Mouse (Mus musculus): ENCODE data around the gene Cd300e.

Cd300e gene

GRCm38 (mm10) chr11:115062077-115062476, at the start of gene Cd300e:
Cd300e (minus strand) TSS chr11:115062177.
- DNase-seq (ENCODE audit: low spot score in 2 of 2): no peak

- DNase-seq (ENCODE audit: low spot score in 2 of 2): no peak
These were observed 48.3 kb upstream of the Cd300e start for GRCm38 (mm10) chr11:115110271-115110670.

GRCm38 (mm10) chr11:115108176-115108575, 46.2 kb upstream of the Cd300e start:
- DNase-seq (ENCODE audit: low spot score in 2 of 2): no peak

- no peak for DNase-seq (ENCODE audit: low spot score in 2 of 2)
These were observed 45.5 kb upstream of the Cd300e start for GRCm38 (mm10) chr11:115107403-115107916.

GRCm38 (mm10) chr11:115106638-115107037, 44.7 kb upstream of the Cd300e start:
- no peak for DNase-seq (ENCODE audit: low spot score in 2 of 2)

GRCm38 (mm10) chr11:115104769-115105563, 43.0 kb upstream of the Cd300e start:
- DNase-seq (ENCODE audit: low spot score in 2 of 2): no peak

- DNase-seq (ENCODE audit: low spot score in 2 of 2): no peak
These were observed 41.8 kb upstream of the Cd300e start for GRCm38 (mm10) chr11:115103470-115104413.

- DNase-seq (ENCODE audit: low spot score in 2 of 2): no peak
These were observed 40.1 kb upstream of the Cd300e start for GRCm38 (mm10) chr11:115102116-115102515.

GRCm38 (mm10) chr11:115101615-115102051, 39.7 kb upstream of the Cd300e start:
- no peak for DNase-seq (ENCODE audit: low spot score in 2 of 2)

GRCm38 (mm10) chr11:115100741-115101140, 38.8 kb upstream of the Cd300e start:
- DNase-seq (ENCODE audit: low spot score in 2 of 2): no peak

- DNase-seq (ENCODE audit: low spot score in 2 of 2): no peak
These were observed 38.1 kb upstream of the Cd300e start for GRCm38 (mm10) chr11:115100032-115100621.

- no peak for DNase-seq (ENCODE audit: low spot score in 2 of 2)
These were observed 37.4 kb upstream of the Cd300e start for GRCm38 (mm10) chr11:115099241-115099840.

GRCm38 (mm10) chr11:115098203-115098932, 36.4 kb upstream of the Cd300e start:
- DNase-seq (ENCODE audit: low spot score in 2 of 2): peak; percentile 39 to 50

- no peak for DNase-seq (ENCODE audit: low spot score in 2 of 2)
These were observed 30.2 kb upstream of the Cd300e start for GRCm38 (mm10) chr11:115092140-115092539.

GRCm38 (mm10) chr11:115091362-115091901, 29.5 kb upstream of the Cd300e start, which contains the start of gene Rab37:
Rab37 (plus strand) TSS chr11:115091431.
- no peak for DNase-seq (ENCODE audit: low spot score in 2 of 2)

GRCm38 (mm10) chr11:115089853-115090252, 27.9 kb upstream of the Cd300e start:
- DNase-seq (ENCODE audit: low spot score in 2 of 2): no peak

- no peak for DNase-seq (ENCODE audit: low spot score in 2 of 2)
These were observed 24.2 kb upstream of the Cd300e start for GRCm38 (mm10) chr11:115086213-115086612.

- no peak for DNase-seq (ENCODE audit: low spot score in 2 of 2)
These were observed 23.1 kb upstream of the Cd300e start for GRCm38 (mm10) chr11:115085064-115085463.

GRCm38 (mm10) chr11:115084595-115084994, 22.6 kb upstream of the Cd300e start:
- no peak for DNase-seq (ENCODE audit: low spot score in 2 of 2)

- DNase-seq (ENCODE audit: low spot score in 2 of 2): peak; percentile 71 to 86
These were observed 21.6 kb upstream of the Cd300e start for GRCm38 (mm10) chr11:115083376-115084139.

Data from right cerebral cortex, postnatal 10 days (tissue).